Mouse (Mus musculus): Measurements from ENCODE around the gene Abhd14b. TPM values are rescaled to one million over a fixed set of nuclear protein-coding genes. Genes with fewer than 3 reads are reported as not detected.
"Not testable (repeated sequence)": the region's sequence is repeated elsewhere in the genome, so short reads cannot be mapped to it uniquely, and the experiment has no call there.

The Abhd14b gene
- polyA plus RNA-seq, 1 experiment from 2014 or later: 6.4 TPM

DNA sequence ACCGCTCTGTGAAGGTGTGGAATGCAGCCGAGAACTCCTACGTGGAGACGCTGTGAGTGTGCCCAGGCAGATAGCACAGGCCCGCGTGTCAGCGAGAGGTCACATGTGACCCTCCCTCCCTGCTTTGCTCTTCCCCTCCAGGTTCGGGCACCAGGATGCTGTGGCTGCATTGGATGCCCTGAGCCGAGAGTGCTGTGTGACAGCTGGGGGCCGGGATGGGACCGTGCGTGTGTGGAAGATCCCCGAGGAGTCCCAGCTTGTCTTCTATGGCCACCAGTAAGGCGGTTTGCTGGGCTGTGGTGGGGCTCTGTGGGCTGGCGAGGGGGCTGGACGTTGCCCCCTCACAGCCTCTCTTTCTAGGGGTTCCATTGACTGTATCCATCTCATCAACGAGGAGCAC is 36.3 kb downstream of the Abhd14b start:
- H3K36me3 ChIP-seq (replicated peaks): peaks cover 73% of the 10 kb centered on the region
- WGBS: 93% methylated on average over 17 of the region's 17 CpGs
- H3K27me3 ChIP-seq (replicated peaks; ENCODE audit: low read depth, poor library complexity, severe bottlenecking): no peaks in the 10 kb centered on the region
- no peaks in the 10 kb centered on the region for H3K4me1 ChIP-seq
- no peaks in the 10 kb centered on the region for H3K9me3 ChIP-seq
- no peak overlapping the region for H3K27ac ChIP-seq (replicated peaks)
- no peak for DNase-seq (ENCODE audit: low spot score)
- H3K4me3 ChIP-seq: no peak overlapping the region

DNA sequence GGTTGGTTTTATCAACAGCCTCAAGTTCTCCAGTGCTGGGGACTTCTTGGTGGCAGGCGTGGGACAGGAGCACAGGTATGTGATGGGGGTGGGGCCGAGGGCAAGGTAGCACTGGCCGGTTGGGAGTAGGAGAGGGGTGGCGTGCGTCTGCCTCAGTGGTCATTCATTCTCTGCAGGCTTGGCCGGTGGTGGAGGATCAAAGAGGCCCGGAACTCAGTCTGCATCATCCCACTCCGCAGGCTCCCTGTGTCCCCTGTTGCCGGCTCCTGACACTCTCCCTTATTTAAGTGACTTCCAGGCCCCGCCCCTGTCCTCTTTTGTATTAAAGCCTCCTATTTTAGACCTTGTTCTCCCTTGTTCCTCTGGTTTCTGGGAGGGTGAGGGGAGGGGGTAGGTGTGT is 37.8 kb downstream of the Abhd14b start:
- Histone ChIP-seq H3K4me3 (no peak overlapping the region), H3K36me3 (replicated peaks) (peaks cover 63% of the 10 kb centered on the region), H3K27me3 (replicated peaks; ENCODE audit: low read depth, poor library complexity, severe bottlenecking) (no peaks in the 10 kb centered on the region), H3K4me1 (no peaks in the 10 kb centered on the region), H3K27ac (replicated peaks) (no peak overlapping the region), H3K9me3 (no peaks in the 10 kb centered on the region)
- WGBS: 92% methylated on average over 10 of the region's 10 CpGs
- no peak for DNase-seq (ENCODE audit: low spot score)

DNA sequence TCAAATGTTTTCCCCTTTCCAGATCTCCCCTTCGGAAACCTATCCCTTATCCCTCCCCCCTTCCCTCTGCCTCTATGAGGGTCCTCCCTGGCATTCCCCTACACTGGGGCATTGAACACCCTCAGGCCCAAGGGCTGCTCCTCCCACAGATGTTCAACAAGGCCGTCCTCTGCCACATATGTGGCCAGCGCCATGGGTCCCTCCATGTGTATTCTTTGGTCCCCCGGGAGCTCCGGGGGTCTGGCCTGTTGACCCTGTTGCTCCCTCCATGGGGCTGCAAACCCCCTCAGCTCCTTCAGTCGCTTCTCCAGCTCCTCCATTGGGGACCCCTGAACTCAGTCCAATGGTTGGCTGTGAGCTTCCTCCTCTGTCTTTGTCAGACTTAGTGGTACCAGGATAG is 40.3 kb downstream of the Abhd14b start:
- 82% methylated on average over 6 of the region's 6 CpGs for WGBS
- not testable (repeated sequence) for DNase-seq (ENCODE audit: low spot score); H3K4me3 ChIP-seq; H3K4me1 ChIP-seq; H3K27ac ChIP-seq (replicated peaks); H3K9me3 ChIP-seq; H3K27me3 ChIP-seq (replicated peaks; ENCODE audit: low read depth, poor library complexity, severe bottlenecking)
- peaks cover 40% of the 10 kb centered on the region for H3K36me3 ChIP-seq (replicated peaks)

DNA sequence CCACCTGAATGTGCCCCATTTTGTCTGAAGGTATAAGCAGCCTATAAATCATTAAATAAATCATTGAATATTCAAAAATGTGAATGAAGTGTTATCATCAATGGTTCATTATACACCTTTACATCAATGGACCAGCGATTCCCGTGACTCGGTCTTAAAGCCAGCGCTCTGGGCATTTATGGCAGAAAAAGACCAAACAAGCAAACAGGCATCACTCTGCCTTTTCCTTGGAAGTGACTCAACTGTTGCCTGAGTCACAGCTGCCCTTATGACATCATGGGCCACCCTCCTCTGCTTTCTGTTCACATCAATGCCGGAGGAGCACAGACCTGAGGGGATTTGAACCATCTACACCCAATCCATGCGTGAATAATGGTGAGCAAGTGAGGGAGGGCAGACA is 52.4 kb downstream of the Abhd14b start, which contains the start of gene Iqcf1:
Iqcf1 (plus strand) TSS at position 301 of the 400 bp plus-strand sequence.
- no peaks in the 10 kb centered on the region for H3K4me1 ChIP-seq
- H3K36me3 ChIP-seq (replicated peaks): no peaks in the 10 kb centered on the region
- no peaks in the 10 kb centered on the region for H3K9me3 ChIP-seq
- DNase-seq (ENCODE audit: low spot score): no peak
- no peaks in the 10 kb centered on the region for H3K27me3 ChIP-seq (replicated peaks; ENCODE audit: low read depth, poor library complexity, severe bottlenecking)
- no peak within 1 kb of the TSS for H3K4me3 ChIP-seq
- no peak within 1 kb of the TSS for H3K27ac ChIP-seq (replicated peaks)
- 91% methylated on average over 6 of the region's 6 CpGs for WGBS

DNA sequence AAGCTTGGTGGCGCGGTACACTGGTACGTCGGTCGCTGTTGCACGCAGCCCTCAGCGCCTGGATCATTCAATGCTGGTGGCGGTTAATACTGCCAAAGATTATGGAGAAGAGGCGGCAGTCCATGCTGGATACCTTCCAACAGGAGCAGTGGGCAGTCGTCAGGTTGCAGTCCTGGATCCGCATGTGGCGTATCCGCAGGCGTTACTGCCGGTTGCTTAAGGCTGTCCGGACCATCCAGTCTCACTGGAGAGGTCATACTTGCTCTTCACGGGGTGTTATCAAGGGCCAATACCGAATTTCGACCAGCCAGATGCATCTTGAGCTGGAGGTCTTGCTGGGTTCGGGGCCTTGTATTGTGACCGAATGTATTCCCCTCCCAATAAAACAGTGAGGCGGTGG is 54.6 kb downstream of the Abhd14b start:
- Histone ChIP-seq H3K27me3 (replicated peaks; ENCODE audit: low read depth, poor library complexity, severe bottlenecking) (no peaks in the 10 kb centered on the region), H3K4me1 (no peaks in the 10 kb centered on the region), H3K36me3 (replicated peaks) (no peaks in the 10 kb centered on the region), H3K9me3 (no peaks in the 10 kb centered on the region), H3K27ac (replicated peaks) (no peak overlapping the region), H3K4me3 (no peak overlapping the region)
- 89% methylated on average over 22 of the region's 22 CpGs for WGBS
- no peak for DNase-seq (ENCODE audit: low spot score)

Other genes starting within 250 kb of the Abhd14b start
- gene Ppm1m, start 247.7 kb upstream of the Abhd14b start, polyA plus RNA-seq (2016; fragmentation: Nextera tagmentation; extraction: Ambion mirVana): 50.2 and 54.1 TPM in 2 replicates
- gene Twf2, start 244.4 kb upstream of the Abhd14b start, polyA plus RNA-seq (2016; fragmentation: Nextera tagmentation; extraction: Ambion mirVana): 69.5 and 74.7 TPM in 2 replicates
- not detected in 2 replicates for gene Tlr9, start 224.9 kb upstream of the Abhd14b start, polyA plus RNA-seq (2016; fragmentation: Nextera tagmentation; extraction: Ambion mirVana)
- gene Alas1, start 198.8 kb upstream of the Abhd14b start, polyA plus RNA-seq (2016; fragmentation: Nextera tagmentation; extraction: Ambion mirVana): 72.1 and 80.7 TPM in 2 replicates
- 39.9 and 46.4 TPM in 2 replicates for gene Poc1a, start 166.4 kb upstream of the Abhd14b start, polyA plus RNA-seq (2016; fragmentation: Nextera tagmentation; extraction: Ambion mirVana)
- gene Dusp7, start 78.8 kb upstream of the Abhd14b start, polyA plus RNA-seq (2016; fragmentation: Nextera tagmentation; extraction: Ambion mirVana): 29.5 and 30.8 TPM in 2 replicates
- 1,047 and 1,078 TPM in 2 replicates for gene Rpl29, start 18.0 kb upstream of the Abhd14b start, polyA plus RNA-seq (2016; fragmentation: Nextera tagmentation; extraction: Ambion mirVana)
- gene Acy1, start 9.1 kb upstream of the Abhd14b start, polyA plus RNA-seq (2016; fragmentation: Nextera tagmentation; extraction: Ambion mirVana): 43.2 and 46.1 TPM in 2 replicates
- 40.1 and 40.4 TPM in 2 replicates for gene Abhd14a, start 219 bp downstream of the Abhd14b start, polyA plus RNA-seq (2016; fragmentation: Nextera tagmentation; extraction: Ambion mirVana)
- gene Pcbp4, start 5.8 kb downstream of the Abhd14b start, polyA plus RNA-seq (2016; fragmentation: Nextera tagmentation; extraction: Ambion mirVana): 320 and 346 TPM in 2 replicates
- 0.16 and 0.55 TPM in 2 replicates for gene Gpr62, start 18.5 kb downstream of the Abhd14b start, polyA plus RNA-seq (2016; fragmentation: Nextera tagmentation; extraction: Ambion mirVana)
- gene Rrp9, start 28.5 kb downstream of the Abhd14b start, polyA plus RNA-seq (2016; fragmentation: Nextera tagmentation; extraction: Ambion mirVana): 77.5 and 83.8 TPM in 2 replicates
- 1.6 and 3.2 TPM in 2 replicates for gene Parp3, start 29.5 kb downstream of the Abhd14b start, polyA plus RNA-seq (2016; fragmentation: Nextera tagmentation; extraction: Ambion mirVana)
- gene Iqcf1, start 52.5 kb downstream of the Abhd14b start, polyA plus RNA-seq (2016; fragmentation: Nextera tagmentation; extraction: Ambion mirVana): not detected in 2 replicates
- not detected in 2 replicates for gene Iqcf5, start 67.1 kb downstream of the Abhd14b start, polyA plus RNA-seq (2016; fragmentation: Nextera tagmentation; extraction: Ambion mirVana)
- not detected in 2 replicates for gene Iqcf3, start 114.2 kb downstream of the Abhd14b start, polyA plus RNA-seq (2016; fragmentation: Nextera tagmentation; extraction: Ambion mirVana)
- gene Iqcf4, start 123.5 kb downstream of the Abhd14b start, polyA plus RNA-seq (2016; fragmentation: Nextera tagmentation; extraction: Ambion mirVana): not detected in 2 replicates
- not detected in 2 replicates for gene Iqcf6, start 179.1 kb downstream of the Abhd14b start, polyA plus RNA-seq (2016; fragmentation: Nextera tagmentation; extraction: Ambion mirVana)
- gene Grm2, start 208.6 kb downstream of the Abhd14b start, polyA plus RNA-seq (2016; fragmentation: Nextera tagmentation; extraction: Ambion mirVana): 5.8 and 8.3 TPM in 2 replicates
- 27.4 and 28.7 TPM in 2 replicates for gene Tex264, start 238.5 kb downstream of the Abhd14b start, polyA plus RNA-seq (2016; fragmentation: Nextera tagmentation; extraction: Ambion mirVana)